Mouse (Mus musculus) CH12.LX (cell line): Measurements from ENCODE around the gene Gna12. TPM values are rescaled to one million over a fixed set of nuclear protein-coding genes. Genes with fewer than 3 reads are reported as not detected.
A peak's percentile ranks its signal among the peaks of the same experiment; 100 is the strongest.

Source experiments
- DNase-seq: peaks from one replicate; pipeline ENCODE4 v3.0.0-alpha.2; 2013; ENCODE audit errors: extremely low read depth
- H3K27ac ChIP-seq: 2 replicates; pipeline ENCODE4 v1.5.1; 2012; ENCODE audit warnings: low read depth, mild to moderate bottlenecking, control low read depth, moderate library complexity; ENCODE audit not compliant: insufficient read depth
- H3K27me3 ChIP-seq: replicated peaks from 2 replicates; pipeline ENCODE3; 2012; ENCODE audit warnings: inconsistent platforms
- H3K36me3 ChIP-seq, 2 experiments: replicated peaks in 1 of 2; 2 replicates each; pipeline versions ENCODE3 to v1.6.1; 2012; ENCODE audit warnings: inconsistent platforms in 1 of 2, low read length in 1 of 2, mild to moderate bottlenecking in 1 of 2, mixed read lengths in 1 of 2, moderate library complexity in 1 of 2; ENCODE audit not compliant: control insufficient read depth in 1 of 2, insufficient read depth in 1 of 2
- H3K4me1 ChIP-seq, 2 experiments: 2 replicates each; pipeline ENCODE4 v1.6.1; 2012; ENCODE audit warnings: inconsistent platforms in 1 of 2, moderate library complexity in 1 of 2; ENCODE audit not compliant: insufficient read depth in 2 of 2, control insufficient read depth in 1 of 2
- H3K4me2 ChIP-seq: 2 replicates; pipeline ENCODE4 v1.6.1; 2012; ENCODE audit warnings: low read depth, mild to moderate bottlenecking, control low read depth; ENCODE audit not compliant: poor library complexity, insufficient read depth, severe bottlenecking
- H3K4me3 ChIP-seq, 3 experiments: fragments of 150-350 bp in 1 of 3; sonication (generic) in 1 of 3; replicated peaks in 1 of 3; 2 replicates each; pipeline versions ENCODE3 to v1.5.1; 2011 to 2012; ENCODE audit warnings: low read depth in 2 of 3, low read length in 2 of 3, mild to moderate bottlenecking in 2 of 3, moderate library complexity in 2 of 3, control low read depth in 1 of 3, improper control_type of control experiment in 1 of 3, inconsistent platforms in 1 of 3, mixed read lengths in 1 of 3; ENCODE audit not compliant: poor library complexity in 1 of 3
- H3K79me2 ChIP-seq: replicated peaks from 2 replicates; pipeline ENCODE4 v1.6.1; 2012; ENCODE audit warnings: mild to moderate bottlenecking, moderate library complexity; ENCODE audit not compliant: control insufficient read depth, poor library complexity, insufficient read depth, severe bottlenecking; ENCODE audit errors: extremely low read depth
- H3K9ac ChIP-seq: 2 replicates; pipeline ENCODE4 v1.6.1; 2012; ENCODE audit warnings: low read depth, mild to moderate bottlenecking, control low read depth, moderate library complexity; ENCODE audit not compliant: insufficient read depth
- H3K9me3 ChIP-seq: replicated peaks from 2 replicates; pipeline ENCODE3; 2012; ENCODE audit warnings: low read length, inconsistent platforms, mixed read lengths
- BHLHE40 ChIP-seq: IDR thresholded peaks from 2 replicates; pipeline ENCODE4 v1.6.1; 2011; ENCODE audit warnings: mild to moderate bottlenecking, low read depth, low read length, improper control_type of control experiment
- CTCF ChIP-seq, 2 experiments: IDR thresholded peaks in 1 of 2; conservative IDR thresholded peaks in 1 of 2; 2 replicates each; pipeline ENCODE4 v1.5.1; 2011 to 2012; ENCODE audit warnings: low read depth in 2 of 2, low read length in 2 of 2, improper control_type of control experiment in 1 of 2, inconsistent platforms in 1 of 2, mild to moderate bottlenecking in 1 of 2, moderate library complexity in 1 of 2
- E2F4 ChIP-seq: IDR thresholded peaks from 2 replicates; pipeline ENCODE4 v1.6.1; 2011; ENCODE audit warnings: low read depth, low read length, improper control_type of control experiment; ENCODE audit not compliant: insufficient replicate concordance
- EP300 ChIP-seq: IDR thresholded peaks from 2 replicates; pipeline ENCODE4 v1.6.1; 2011; ENCODE audit warnings: low read length, improper control_type of control experiment
- ETS1 ChIP-seq: conservative IDR thresholded peaks from 2 replicates; pipeline ENCODE4 v1.6.1; 2012; ENCODE audit warnings: low read depth, mild to moderate bottlenecking, inconsistent platforms, low read length, improper control_type of control experiment, moderate library complexity
- HCFC1 ChIP-seq: IDR thresholded peaks from 2 replicates; pipeline ENCODE4 v1.6.1; 2012; ENCODE audit warnings: low read depth, mild to moderate bottlenecking, inconsistent platforms, low read length, improper control_type of control experiment
- IRF4 ChIP-seq: IDR thresholded peaks from 2 replicates; pipeline ENCODE4 v1.6.1; 2014; ENCODE audit warnings: low read depth, mild to moderate bottlenecking, inconsistent platforms, low read length, improper control_type of control experiment
- JUN ChIP-seq: IDR thresholded peaks from 2 replicates; pipeline ENCODE4 v1.6.1; 2011; ENCODE audit warnings: low read depth, mild to moderate bottlenecking, low read length, improper control_type of control experiment, moderate library complexity; ENCODE audit not compliant: insufficient read depth
- JUND ChIP-seq: conservative IDR thresholded peaks from 2 replicates; pipeline ENCODE4 v1.6.1; 2011; ENCODE audit warnings: low read depth, low read length, improper control_type of control experiment
- KAT2A ChIP-seq: IDR thresholded peaks from 2 replicates; pipeline ENCODE4 v1.6.1; 2012; ENCODE audit warnings: low read length, improper control_type of control experiment, inconsistent platforms; ENCODE audit not compliant: insufficient replicate concordance
- MAFK ChIP-seq: IDR thresholded peaks from 2 replicates; pipeline ENCODE4 v1.6.1; 2011; ENCODE audit warnings: low read length, improper control_type of control experiment; ENCODE audit not compliant: insufficient replicate concordance
- MAX ChIP-seq: IDR thresholded peaks from 2 replicates; pipeline ENCODE4 v1.6.1; 2011; ENCODE audit warnings: low read length, improper control_type of control experiment
- MEF2A ChIP-seq: IDR thresholded peaks from 2 replicates; pipeline ENCODE4 v1.6.1; 2014; ENCODE audit warnings: low read depth, mild to moderate bottlenecking, inconsistent platforms, low read length, improper control_type of control experiment, borderline replicate concordance
- NRF1 ChIP-seq: IDR thresholded peaks from 2 replicates; pipeline ENCODE4 v1.6.1; 2014; ENCODE audit warnings: low read depth, mild to moderate bottlenecking, inconsistent platforms, low read length, improper control_type of control experiment, moderate library complexity
- RAD21 ChIP-seq: IDR thresholded peaks from 2 replicates; pipeline ENCODE4 v1.6.1; 2011; ENCODE audit warnings: low read depth, mild to moderate bottlenecking, low read length, improper control_type of control experiment, moderate library complexity
- SIN3A ChIP-seq: IDR thresholded peaks from 2 replicates; pipeline ENCODE4 v1.6.1; 2012; ENCODE audit warnings: low read length, improper control_type of control experiment, inconsistent platforms
- SMC3 ChIP-seq: IDR thresholded peaks from 2 replicates; pipeline ENCODE4 v1.6.1; 2011; ENCODE audit warnings: low read depth, low read length, improper control_type of control experiment
- UBTF ChIP-seq: IDR thresholded peaks from 2 replicates; pipeline ENCODE4 v1.6.1; 2012; ENCODE audit warnings: low read depth, mild to moderate bottlenecking, inconsistent platforms, low read length, improper control_type of control experiment, moderate library complexity
- USF1 ChIP-seq: IDR thresholded peaks from 2 replicates; pipeline ENCODE4 v1.6.1; 2014; ENCODE audit warnings: low read depth, mild to moderate bottlenecking, inconsistent platforms, low read length, improper control_type of control experiment
- USF2 ChIP-seq: conservative IDR thresholded peaks from 2 replicates; pipeline ENCODE4 v1.6.1; 2011; ENCODE audit warnings: low read depth, low read length, improper control_type of control experiment
- ZKSCAN1 ChIP-seq: IDR thresholded peaks from 2 replicates; pipeline ENCODE4 v1.6.1; 2012; ENCODE audit warnings: low read depth, inconsistent platforms, low read length, improper control_type of control experiment, borderline replicate concordance
- dilution Hi-C: fragments of 300-500 bp; cut with MboI; formaldehyde crosslinking; loops from 2 replicates; pipeline ENCODE4 v1.14.3; 2020; ENCODE audit warnings: low sequenced_read_pairs; ENCODE audit not compliant: extremely low pct_unique_long_range_greater_than_20kb, extremely low pct_ligation_motif_present
- in situ Hi-C: fragments of 300-500 bp; cut with MboI; formaldehyde crosslinking; loops from 3 replicates; pipeline ENCODE4 v1.14.3; 2019; ENCODE audit warnings: low sequenced_read_pairs, low pct_ligation_motif_present, low pct_unique_long_range_greater_than_20kb, mixed read lengths
- polyA plus RNA-seq: library from polyadenylated mRNA; unstranded; fragments of >175 nt; gene quantifications from 2 replicates; pipeline ENCODE4 v1.2.1, GENCODE M21; 2012; ENCODE audit warnings: low read depth; ENCODE audit not compliant: insufficient read length
- total RNA-seq, 2 experiments: library from RNA; depleted of rRNA; stranded (reverse); fragments of 300-350 nt in 1 of 2; fragments of >200 nt in 1 of 2; gene quantifications; 2 replicates each; pipeline ENCODE4 v1.2.3; 2012 to 2014

Gna12 gene
- total and polyA plus RNA-seq, 3 experiments: 11.5 to 15.8 (median 15.4) TPM

DNA sequence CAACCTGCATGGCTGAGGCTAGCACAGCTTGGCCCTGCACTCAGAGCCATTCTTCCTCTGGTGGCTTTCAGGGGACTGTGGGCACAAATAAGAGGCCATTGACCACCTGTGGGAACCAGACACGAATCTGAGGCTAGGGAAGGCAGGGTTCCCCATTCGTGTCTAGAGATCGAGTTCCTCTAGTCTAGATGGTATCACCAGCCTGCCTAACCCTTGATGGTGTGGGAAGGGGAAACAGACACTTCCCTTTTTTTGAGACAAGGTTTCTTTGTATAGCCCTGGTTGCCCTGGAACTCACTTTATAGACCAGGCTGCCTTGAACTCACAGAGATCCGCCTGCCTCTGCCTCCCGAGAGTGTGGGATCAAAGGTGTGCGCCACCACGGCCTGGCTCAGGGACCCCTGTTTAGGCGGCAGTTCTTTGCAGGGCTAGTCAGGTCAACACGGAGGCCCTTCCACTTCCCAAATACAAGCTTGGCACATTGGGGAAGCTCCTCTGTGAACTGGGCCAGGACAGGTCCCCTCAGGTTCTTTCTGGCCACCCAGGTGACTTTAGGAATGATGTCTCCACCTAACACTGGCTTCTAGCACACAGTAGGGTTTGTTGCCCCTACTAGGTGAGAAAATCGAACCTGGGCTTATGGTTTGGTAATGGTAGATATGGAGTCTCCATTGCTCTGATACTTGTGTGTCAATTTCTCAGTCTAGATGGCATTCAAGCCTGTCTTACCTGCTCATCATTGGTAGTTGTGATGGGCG lies 99.0 kb downstream of the Gna12 start:
- no peak overlapping the region for H3K4me2 ChIP-seq

DNA sequence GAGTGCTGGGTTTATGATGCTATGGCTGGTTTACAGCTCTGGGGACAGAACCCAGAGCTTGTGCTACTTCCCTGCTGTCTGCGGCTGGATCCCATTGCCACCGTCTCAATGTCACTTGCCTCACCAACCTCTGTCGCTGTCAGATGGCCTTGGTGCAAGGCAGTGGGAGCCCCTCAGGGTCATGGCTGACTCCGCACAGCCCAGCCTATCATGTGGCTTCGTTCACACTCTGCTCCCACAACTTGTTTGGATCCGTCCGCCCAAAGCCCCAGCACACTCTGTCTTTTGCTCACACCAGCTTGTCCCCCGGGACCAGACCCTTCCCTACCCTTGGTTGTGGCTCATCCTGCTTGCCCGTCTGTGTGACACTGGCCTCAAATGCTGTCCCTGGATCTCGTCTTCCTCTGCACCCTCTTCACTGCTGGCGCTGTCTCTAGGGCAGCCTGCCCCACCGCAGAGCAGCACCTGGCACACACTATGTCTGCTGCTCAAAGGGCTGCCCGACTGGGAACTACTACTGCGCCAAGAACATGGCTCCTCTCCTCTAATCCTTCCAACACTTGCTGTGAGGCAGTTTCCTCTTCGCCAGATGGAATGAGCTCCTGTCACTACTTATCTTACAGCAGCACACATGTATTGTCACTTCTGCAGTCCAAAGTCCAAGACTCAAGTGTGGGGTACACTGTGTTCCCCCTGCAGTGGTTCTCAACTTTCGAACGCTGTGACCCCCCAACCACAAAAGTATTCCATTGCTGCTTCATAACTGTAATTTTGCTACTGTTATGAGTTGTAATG lies 103.1 kb downstream of the Gna12 start:
- peaks cover 3 to 11% of the 10 kb centered on the region in 2 experiments; a peak in 2 of 4 replicates for H3K4me1 ChIP-seq
- dilution Hi-C loops: no loop called here
- DNase-seq: no peak
- no peak overlapping the region for H3K9ac ChIP-seq
- peaks cover 1% of the 10 kb centered on the region for H3K27me3 ChIP-seq
- H3K79me2 ChIP-seq: no peaks in the 10 kb centered on the region
- H3K4me2 ChIP-seq: no peak overlapping the region
- H3K4me3 ChIP-seq: no peak overlapping the region
- no peaks in the 10 kb centered on the region for H3K9me3 ChIP-seq
- no peaks in the 10 kb centered on the region for H3K36me3 ChIP-seq
- in situ Hi-C loops: no loop called here
- no peak for TF ChIP-seq NRF1
- no peak for TF ChIP-seq KAT2A
- TF ChIP-seq MAX: no peak
- no peak for TF ChIP-seq JUN
- no peak for TF ChIP-seq UBTF
- TF ChIP-seq RAD21: no peak
- no peak for TF ChIP-seq ETS1
- TF ChIP-seq ZKSCAN1: no peak
- no peak for TF ChIP-seq BHLHE40
- no peak for TF ChIP-seq USF1
- TF ChIP-seq HCFC1: no peak
- no peak for TF ChIP-seq SIN3A
- TF ChIP-seq EP300: no peak
- TF ChIP-seq JUND: no peak
- no peak for TF ChIP-seq SMC3
- TF ChIP-seq MEF2A: no peak
- no peak for TF ChIP-seq IRF4
- TF ChIP-seq MAFK: no peak
- TF ChIP-seq USF2: no peak
- no peak for TF ChIP-seq E2F4
- TF ChIP-seq, all 38 proteins: peak for 0
- H3K27ac ChIP-seq: no peak overlapping the region

More for the DNA sequence above, 99.0 kb downstream of the Gna12 start:
- Histone ChIP-seq H3K9ac (no peak overlapping the region), H3K27ac (no peak overlapping the region), H3K9me3 (no peaks in the 10 kb centered on the region), H3K4me3 (no peak overlapping the region), H3K4me1 (peaks cover 7 to 29% of the 10 kb centered on the region in 2 experiments; a peak in 3 of 4 replicates), H3K27me3 (peaks cover 1% of the 10 kb centered on the region), H3K79me2 (no peaks in the 10 kb centered on the region), H3K36me3 (no peaks in the 10 kb centered on the region)
- dilution Hi-C loops (no loop called here), in situ Hi-C loops (no loop called here)
- TF ChIP-seq JUND (no peak), USF2 (no peak), ZKSCAN1 (peak; percentile 70), CTCF (conservative IDR thresholded peaks at IDR 0.05 in 1 of 2, IDR thresholded peaks at IDR 0.05 in 1 of 2; ENCODE audit: low read depth in 2 of 2, low read length in 2 of 2) (no peak), MAFK (no peak)
- DNase-seq: peak; percentile 40
